Mouse (Mus musculus) midbrain, postnatal 0 days (tissue): ENCODE results near the gene Bcl2l13. TPM values are rescaled to one million over a fixed set of nuclear protein-coding genes. Genes with fewer than 3 reads are reported as not detected.

Experiments
- ATAC-seq: fragments of 200-750 bp; cut with Nextera tagmentation; 2 replicates; pipeline ENCODE4 v1.8.0; 2017; ENCODE audit warnings: moderate number of reproducible peaks, mild to moderate bottlenecking, moderate TSS enrichment, moderate library complexity; ENCODE audit not compliant: low FRiP score
- DNase-seq: peaks from one replicate; pipeline ENCODE4 v3.0.0-alpha.2; 2015; ENCODE audit warnings: low spot score
- H3K27ac ChIP-seq: fragments of 300-500 bp; sonication (generic); 2 replicates; pipeline ENCODE4 v1.5.1; 2014; ENCODE audit warnings: low read depth, mild to moderate bottlenecking, low read length, mixed read lengths
- H3K27me3 ChIP-seq: fragments of 300-500 bp; sonication (generic); 2 replicates; pipeline ENCODE4 v1.6.1; 2014; ENCODE audit warnings: low read length, control low read depth, mixed read lengths; ENCODE audit not compliant: insufficient read depth
- H3K36me3 ChIP-seq: fragments of 300-500 bp; sonication (generic); 2 replicates; pipeline ENCODE4 v1.6.1; 2014; ENCODE audit warnings: low read length, control low read depth, mixed read lengths; ENCODE audit not compliant: insufficient read depth
- H3K4me1 ChIP-seq: fragments of 300-500 bp; sonication (generic); 2 replicates; pipeline ENCODE4 v1.6.1; 2014; ENCODE audit warnings: mild to moderate bottlenecking, control low read depth, antibody characterized with exemption, low read length, mixed read lengths; ENCODE audit not compliant: insufficient read depth
- H3K4me2 ChIP-seq: fragments of 300-500 bp; sonication (generic); 2 replicates; pipeline ENCODE4 v1.6.1; 2014; ENCODE audit warnings: low read depth, mild to moderate bottlenecking, low read length, mixed read lengths; ENCODE audit not compliant: poor library complexity, severe bottlenecking
- H3K4me3 ChIP-seq: fragments of 300-500 bp; sonication (generic); 2 replicates; pipeline ENCODE4 v1.5.1; 2014; ENCODE audit warnings: low read depth, mild to moderate bottlenecking, low read length, moderate library complexity
- H3K9ac ChIP-seq: fragments of 300-500 bp; sonication (generic); replicated peaks from 2 replicates; pipeline ENCODE4 v1.6.1; 2014; ENCODE audit warnings: mild to moderate bottlenecking, low read length, moderate library complexity, mixed read lengths; ENCODE audit not compliant: poor library complexity, severe bottlenecking
- H3K9me3 ChIP-seq: fragments of 300-500 bp; sonication (generic); 2 replicates; pipeline ENCODE4 v1.6.1; 2016; ENCODE audit warnings: low read length, control low read depth
- CTCF ChIP-seq: IDR thresholded peaks from 2 replicates; pipeline ENCODE4 v1.5.1; 2016; ENCODE audit warnings: antibody characterized with exemption, mild to moderate bottlenecking
- WGBS: fragments of 180-500 bp; shearing (Covaris S2); extraction: QIAGEN DNeasy Blood & Tissue Kit; methylation state at CpG from one replicate; pipeline ENCODE4 v1.1.7; 2014; 5-methylcytosine and 5-hydroxymethylcytosine counted together
- polyA plus RNA-seq: library from polyadenylated mRNA; unstranded; fragments of >200 nt; fragmentation: Nextera tagmentation; extraction: Ambion mirVana; gene quantifications from 2 replicates; pipeline ENCODE4 v1.2.1, GENCODE M21; 2015
- total RNA-seq: library from RNA; depleted of rRNA; stranded (reverse); fragments of >200 nt; gene quantifications from 2 replicates; pipeline ENCODE4 v1.2.3, GENCODE M21; 2014

Gene Bcl2l13
- total and polyA plus RNA-seq, 2 experiments from 2014 or later: 19.0 to 133 TPM

- no peaks in the 10 kb centered on the region for H3K9me3 ChIP-seq
- H3K4me1 ChIP-seq: no peaks in the 10 kb centered on the region
- H3K36me3 ChIP-seq: peaks cover 67% of the 10 kb centered on the region
- H3K9ac ChIP-seq: no peak overlapping the region
- WGBS: 89% methylated on average over 5 of the region's 5 CpGs
- H3K4me3 ChIP-seq: no peak overlapping the region
- ATAC-seq (no peak), DNase-seq (no peak)
- no peak overlapping the region for H3K27ac ChIP-seq
- no peak overlapping the region for H3K4me2 ChIP-seq
- H3K27me3 ChIP-seq: no peaks in the 10 kb centered on the region
- TF ChIP-seq CTCF: no peak
Measured at GRCm38 (mm10) chr6:120795422-120796086, 40.5 kb upstream of the Bcl2l13 start.

GRCm38 (mm10) chr6:120796111-120796510 is 39.9 kb upstream of the Bcl2l13 start:
- TF ChIP-seq CTCF: no peak
- 88% methylated on average over 2 of the region's 2 CpGs for WGBS
- peaks cover 71% of the 10 kb centered on the region for H3K36me3 ChIP-seq

DNA sequence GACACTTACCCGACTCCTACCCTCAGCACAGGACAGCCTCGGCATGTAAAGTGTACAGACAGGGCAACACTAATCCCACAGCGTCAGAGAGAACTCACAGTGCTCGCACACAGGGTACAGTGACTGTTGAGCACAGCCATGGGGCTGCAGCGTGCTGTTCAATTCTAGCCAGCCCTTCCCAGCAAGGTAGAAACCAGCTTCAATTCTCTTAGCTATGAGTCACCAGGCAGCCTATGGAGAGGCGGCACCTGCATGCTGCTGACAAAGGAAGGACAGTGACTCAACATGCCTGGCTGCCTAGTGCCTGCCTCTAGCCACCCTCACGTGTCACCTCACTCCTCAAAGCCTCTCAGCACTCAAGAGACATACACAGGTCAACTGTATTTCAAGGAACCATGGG is 38.0 kb upstream of the Bcl2l13 start:
- H3K4me2 ChIP-seq: no peak overlapping the region
- TF ChIP-seq CTCF: no peak
- H3K27ac ChIP-seq: no peak overlapping the region
- no peaks in the 10 kb centered on the region for H3K4me1 ChIP-seq
- peaks cover 76% of the 10 kb centered on the region for H3K36me3 ChIP-seq
- 93% methylated on average over 7 of the region's 7 CpGs for WGBS
- H3K27me3 ChIP-seq: no peaks in the 10 kb centered on the region
- H3K9me3 ChIP-seq: no peaks in the 10 kb centered on the region
- H3K4me3 ChIP-seq: no peak overlapping the region
- DNase-seq (no peak), ATAC-seq (no peak)
- no peak overlapping the region for H3K9ac ChIP-seq

More at GRCm38 (mm10) chr6:120796111-120796510, 39.9 kb upstream of the Bcl2l13 start:
- Histone ChIP-seq H3K27me3 (no peaks in the 10 kb centered on the region), H3K4me3 (no peak overlapping the region), H3K4me2 (no peak overlapping the region), H3K9me3 (no peaks in the 10 kb centered on the region), H3K27ac (no peak overlapping the region), H3K4me1 (no peaks in the 10 kb centered on the region), H3K9ac (no peak overlapping the region)
- DNase-seq: no peak
- ATAC-seq: no peak

GRCm38 (mm10) chr6:120798905-120799304 is 37.1 kb upstream of the Bcl2l13 start:
- H3K4me2 ChIP-seq: no peak overlapping the region
- WGBS: 91% methylated on average over 4 of the region's 4 CpGs
- H3K27me3 ChIP-seq: no peaks in the 10 kb centered on the region
- H3K27ac ChIP-seq: no peak overlapping the region
- ATAC-seq: no peak
- no peak for DNase-seq
- H3K9me3 ChIP-seq: no peaks in the 10 kb centered on the region
- no peak overlapping the region for H3K4me3 ChIP-seq
- H3K9ac ChIP-seq: no peak overlapping the region
- TF ChIP-seq CTCF: no peak
- H3K4me1 ChIP-seq: no peaks in the 10 kb centered on the region
- H3K36me3 ChIP-seq: peaks cover 76% of the 10 kb centered on the region

GRCm38 (mm10) chr6:120799581-120800041 is 36.4 kb upstream of the Bcl2l13 start:
- H3K27me3 ChIP-seq: no peaks in the 10 kb centered on the region
- no peaks in the 10 kb centered on the region for H3K9me3 ChIP-seq
- no peak overlapping the region for H3K27ac ChIP-seq
- H3K4me2 ChIP-seq: no peak overlapping the region
- no peak for DNase-seq
- no peaks in the 10 kb centered on the region for H3K4me1 ChIP-seq
- peaks cover 76% of the 10 kb centered on the region for H3K36me3 ChIP-seq
- no peak for ATAC-seq
- 91% methylated on average over 4 of the region's 4 CpGs for WGBS
- H3K9ac ChIP-seq: no peak overlapping the region
- TF ChIP-seq CTCF: no peak
- no peak overlapping the region for H3K4me3 ChIP-seq

DNA sequence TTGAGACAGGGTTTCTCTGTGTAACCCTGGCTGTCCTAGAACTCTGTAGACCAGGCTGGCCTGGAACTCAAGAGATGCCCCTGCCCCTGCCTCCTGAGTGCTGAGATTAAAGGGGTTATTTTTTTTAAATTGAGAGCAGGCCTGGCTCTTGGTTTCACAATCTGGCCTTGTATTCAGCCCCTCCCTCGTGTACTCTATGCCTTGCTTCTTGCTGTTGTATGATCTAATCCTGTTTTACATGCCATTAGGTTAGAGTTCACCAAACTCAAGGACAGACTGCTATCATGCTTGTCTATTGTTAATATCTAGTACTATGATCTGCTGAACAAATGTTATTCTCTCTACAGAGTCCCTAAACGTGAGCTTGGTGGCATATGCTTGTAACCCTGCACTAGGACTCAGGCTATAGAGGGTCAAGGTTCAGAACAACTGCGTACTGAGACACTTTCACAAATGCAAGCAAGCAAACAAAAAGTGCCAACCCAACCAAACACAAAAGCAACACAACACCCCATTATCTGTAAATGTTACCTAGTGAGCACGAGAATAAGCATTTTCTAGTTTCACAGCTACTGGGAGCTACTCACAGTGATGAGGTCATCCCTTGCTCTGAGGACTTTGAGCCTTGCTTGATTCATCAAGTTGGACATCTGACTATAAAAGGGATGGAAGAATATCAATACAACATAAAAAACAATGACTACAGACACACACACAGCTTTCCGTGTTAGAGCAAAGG is 28.8 kb upstream of the Bcl2l13 start:
- ATAC-seq (no peak), DNase-seq (no peak)
- WGBS: 85% methylated on average over 5 of the region's 5 CpGs
- no peak overlapping the region for H3K4me2 ChIP-seq
- H3K27me3 ChIP-seq: no peaks in the 10 kb centered on the region
- H3K9ac ChIP-seq: no peak overlapping the region
- TF ChIP-seq CTCF: no peak
- H3K4me1 ChIP-seq: no peaks in the 10 kb centered on the region
- H3K27ac ChIP-seq: no peak overlapping the region
- no peak overlapping the region for H3K4me3 ChIP-seq
- peaks cover 68% of the 10 kb centered on the region for H3K36me3 ChIP-seq
- H3K9me3 ChIP-seq: no peaks in the 10 kb centered on the region
